Mouse (Mus musculus): Measurements from ENCODE around the gene Gm20388.

DNA sequence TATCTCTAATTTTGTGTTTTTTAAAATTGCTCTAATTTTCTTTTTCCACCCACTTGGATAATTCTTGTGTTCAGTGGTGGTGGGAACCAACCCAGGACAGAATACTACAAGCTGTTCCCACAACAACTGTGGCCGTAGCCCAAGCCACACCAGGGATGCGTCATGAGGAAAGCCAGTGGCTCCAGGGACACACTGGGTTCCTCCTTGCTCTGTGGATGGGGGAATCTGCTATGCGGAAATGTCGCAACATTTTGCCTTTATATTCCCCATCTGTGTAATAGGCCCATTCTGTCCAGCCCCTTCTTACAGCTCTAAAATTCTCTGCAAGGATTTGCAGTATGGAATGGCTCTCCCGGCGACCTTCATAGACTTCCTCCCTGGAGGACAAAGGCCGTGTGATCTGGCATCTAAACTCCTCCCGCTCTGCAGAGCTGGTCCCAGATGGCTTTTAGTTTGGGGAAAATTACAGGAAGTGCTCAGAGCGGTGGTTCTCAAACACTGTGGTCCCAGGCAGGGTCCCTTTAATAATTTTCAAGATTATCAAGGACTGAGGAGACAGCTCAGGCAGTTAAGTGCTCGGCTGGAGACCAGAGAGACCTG is 1270.7 kb downstream of the Gm20388 start:
- TF ChIP-seq CTCF (IDR thresholded peaks at IDR 0.05; ENCODE audit: extremely low read depth, insufficient read depth, low read length) (no peak), POLR2A (IDR thresholded peaks at IDR 0.05; ENCODE audit: extremely low read depth, insufficient read depth, low read length) (no peak)

Measured in cortical plate, adult 2 months (tissue).